Mouse (Mus musculus): Measurements from ENCODE around the gene Ndufc1.
"Not testable (repeated sequence)": the region's sequence is repeated elsewhere in the genome, so short reads cannot be mapped to it uniquely, and the experiment has no call there.

The Ndufc1 gene

GRCm38 (mm10) chr3:51368011-51368410 is 40.8 kb downstream of the Ndufc1 start:
- DNase-seq (ENCODE audit: low read depth, low spot score), result no peak

DNA sequence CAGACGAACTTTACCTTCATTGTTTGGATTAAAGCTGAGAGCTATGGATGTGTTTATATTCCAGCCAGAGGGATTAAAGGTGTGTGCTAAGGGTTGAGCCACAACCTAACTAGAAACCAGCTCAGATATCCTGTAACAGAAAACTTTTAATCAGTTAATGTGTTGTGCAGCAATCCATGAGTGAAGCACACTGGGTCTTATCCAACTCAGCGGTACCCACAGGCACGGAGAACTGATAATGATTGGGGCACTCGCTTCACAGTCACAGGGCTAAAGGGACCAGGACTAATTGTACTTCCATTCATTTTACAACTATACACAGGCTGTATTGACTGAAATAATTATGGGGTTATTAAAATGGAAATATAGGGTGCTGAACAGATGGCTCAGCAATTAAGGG is 41.9 kb downstream of the Ndufc1 start:
- no peak for DNase-seq (ENCODE audit: low read depth, low spot score)

GRCm38 (mm10) chr3:51365517-51365882 is 43.3 kb downstream of the Ndufc1 start:
- no peak for DNase-seq (ENCODE audit: low read depth, low spot score)

DNA sequence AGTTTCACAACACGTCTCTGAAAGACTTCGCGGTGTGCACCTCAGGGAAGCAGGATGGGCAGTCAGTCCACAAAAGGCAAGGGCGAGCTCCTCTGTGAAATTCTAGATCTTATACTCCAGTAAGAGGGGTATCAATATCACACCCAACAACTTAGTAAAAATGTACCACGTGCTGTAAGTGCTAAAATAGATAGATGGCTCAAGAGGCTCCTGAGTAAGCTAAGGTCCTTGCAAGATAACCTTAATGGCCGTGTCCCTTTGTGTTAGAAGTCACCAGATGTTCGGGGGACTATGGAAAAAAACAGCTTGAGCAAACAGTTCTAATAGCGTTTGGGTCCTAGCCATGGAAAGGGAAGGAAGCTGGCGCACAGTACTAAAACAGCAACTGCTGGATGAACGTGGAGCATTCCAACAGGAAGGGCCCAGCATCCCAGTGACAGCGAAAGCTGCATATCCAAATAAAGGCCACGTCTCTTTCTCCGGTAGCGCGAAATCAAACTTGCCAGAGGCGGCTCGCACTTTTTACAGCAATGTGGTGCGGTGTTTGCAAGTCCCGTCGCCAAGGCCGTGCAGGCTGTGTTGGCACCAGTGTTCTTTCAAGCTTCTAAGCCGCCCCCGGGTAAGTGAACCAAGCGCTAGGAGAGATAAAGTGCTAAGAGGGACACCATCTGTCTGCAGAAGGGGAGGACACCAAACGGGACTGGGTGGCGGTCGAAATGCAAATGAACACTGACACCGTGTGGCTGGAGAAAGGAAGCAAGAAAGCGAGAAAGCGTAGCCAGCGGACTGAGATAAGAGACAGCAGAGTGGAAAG is 43.9 kb downstream of the Ndufc1 start:
- DNase-seq (ENCODE audit: low read depth, low spot score), result peak; percentile 65

DNA sequence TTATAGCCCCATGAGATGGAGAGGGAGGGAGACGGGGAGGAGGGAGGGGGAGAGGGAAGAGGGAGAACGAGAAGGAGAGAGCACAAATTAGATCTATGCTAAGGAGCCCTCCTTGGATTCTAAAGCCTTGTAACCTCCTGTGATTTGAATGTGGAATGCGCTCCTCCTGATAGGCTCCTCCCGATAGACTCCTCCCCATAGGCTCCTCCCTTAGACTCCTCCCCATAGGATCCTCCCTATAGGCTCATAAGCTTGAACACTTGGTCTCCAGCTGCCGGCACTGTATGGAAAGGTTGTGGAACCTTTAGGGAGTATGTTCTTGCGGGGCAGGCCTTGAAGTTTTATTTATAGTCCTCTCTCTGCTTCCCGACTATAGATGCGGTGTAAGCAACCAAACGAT is 47.7 kb downstream of the Ndufc1 start:
- DNase-seq (ENCODE audit: low read depth, low spot score), result no peak

GRCm38 (mm10) chr3:51359558-51360307 is 49.1 kb downstream of the Ndufc1 start:
- DNase-seq (ENCODE audit: low read depth, low spot score), result no peak

- DNase-seq (ENCODE audit: low read depth, low spot score), result no peak
Measured at GRCm38 (mm10) chr3:51358660-51359557, 49.9 kb downstream of the Ndufc1 start.

- no peak for DNase-seq (ENCODE audit: low read depth, low spot score)
Measured at GRCm38 (mm10) chr3:51358181-51358580, 50.6 kb downstream of the Ndufc1 start.

DNA sequence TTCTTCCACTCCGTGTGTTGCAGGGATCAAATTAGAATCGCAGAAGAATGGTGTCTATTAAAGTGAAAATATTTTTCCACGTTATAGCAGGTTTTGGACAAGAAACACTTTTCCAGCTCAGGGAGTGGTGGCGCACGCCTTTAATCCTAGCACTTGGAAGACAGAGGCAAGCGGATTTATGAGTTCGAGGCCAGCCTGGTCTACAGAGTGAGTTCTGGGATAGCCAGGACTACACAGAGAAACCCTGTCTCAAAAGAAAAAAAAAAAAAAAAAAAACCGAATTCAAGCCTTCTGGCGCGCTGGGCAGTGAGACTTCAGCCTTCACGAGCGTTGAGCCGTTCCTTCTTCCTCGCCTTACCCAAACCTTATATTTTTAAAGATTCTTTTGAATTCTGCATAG is 51.2 kb downstream of the Ndufc1 start:
- no peak for DNase-seq (ENCODE audit: low read depth, low spot score)

DNA sequence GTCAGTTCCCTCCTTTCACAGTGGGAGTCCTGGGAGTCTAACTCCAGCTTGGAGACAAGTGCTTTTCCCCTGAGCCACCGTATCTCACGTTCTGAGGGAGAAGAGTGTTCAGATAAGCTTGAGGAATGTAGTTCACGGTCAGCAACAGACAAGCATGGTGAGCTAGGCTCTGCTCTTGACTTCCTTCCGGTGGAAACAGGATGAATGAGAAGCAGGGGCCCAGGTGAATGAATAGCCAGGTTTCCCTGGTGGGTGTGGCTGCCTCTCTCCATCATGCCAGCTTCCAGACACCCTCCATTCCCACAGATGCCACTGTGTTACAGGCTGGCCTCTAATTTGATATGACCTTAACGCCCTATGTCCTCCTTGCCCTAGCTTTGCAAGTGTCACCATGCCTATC is 51.7 kb downstream of the Ndufc1 start:
- no peak for DNase-seq (ENCODE audit: low read depth, low spot score)

GRCm38 (mm10) chr3:51354956-51355355 is 53.8 kb downstream of the Ndufc1 start:
- DNase-seq (ENCODE audit: low read depth, low spot score), result not testable (repeated sequence)
